Mouse (Mus musculus) forebrain, embryonic 13.5 days (tissue): ENCODE measurements around the gene Sim1. TPM values are rescaled to one million over a fixed set of nuclear protein-coding genes. Genes with fewer than 3 reads are reported as not detected.

Experiments used
- ATAC-seq: fragments of 200-750 bp; cut with Nextera tagmentation; 2 replicates; pipeline ENCODE4 v1.8.0; 2017
- H3K27ac ChIP-seq: fragments of 300-500 bp; sonication (generic); 2 replicates; pipeline ENCODE4 v1.5.1; 2015; ENCODE audit warnings: inconsistent platforms, mild to moderate bottlenecking, moderate library complexity
- H3K27me3 ChIP-seq: fragments of 300-500 bp; sonication (generic); 2 replicates; pipeline ENCODE4 v1.6.1; 2015; ENCODE audit warnings: mild to moderate bottlenecking, inconsistent platforms
- H3K36me3 ChIP-seq: fragments of 300-500 bp; sonication (generic); 2 replicates; pipeline ENCODE4 v1.6.1; 2015; ENCODE audit warnings: mild to moderate bottlenecking, inconsistent platforms; ENCODE audit not compliant: poor library complexity, severe bottlenecking
- H3K4me1 ChIP-seq: fragments of 300-500 bp; sonication (generic); 2 replicates; pipeline ENCODE4 v1.6.1; 2015; ENCODE audit warnings: inconsistent platforms
- H3K4me2 ChIP-seq: fragments of 300-500 bp; sonication (generic); 2 replicates; pipeline ENCODE4 v1.6.1; 2015; ENCODE audit warnings: inconsistent platforms, mild to moderate bottlenecking, moderate library complexity
- H3K4me3 ChIP-seq: fragments of 300-500 bp; sonication (generic); 2 replicates; pipeline ENCODE4 v1.5.1; 2015; ENCODE audit warnings: mild to moderate bottlenecking, inconsistent platforms
- H3K9ac ChIP-seq: fragments of 300-500 bp; sonication (generic); 2 replicates; pipeline ENCODE4 v1.6.1; 2015; ENCODE audit warnings: mild to moderate bottlenecking, inconsistent platforms
- H3K9me3 ChIP-seq: fragments of 300-500 bp; sonication (generic); replicated peaks from 2 replicates; pipeline ENCODE4 v1.6.1; 2016; ENCODE audit warnings: inconsistent platforms
- WGBS: fragments of 180-500 bp; shearing (Covaris S2); methylation state at CpG from one replicate; pipeline ENCODE4 v1.1.7; 2015; 5-methylcytosine and 5-hydroxymethylcytosine counted together
- polyA plus RNA-seq: library from polyadenylated mRNA; unstranded; fragments of >200 nt; fragmentation: Nextera tagmentation; extraction: Ambion mirVana; gene quantifications from 2 replicates; pipeline ENCODE4 v1.2.1, GENCODE M21; 2015

Gene Sim1
- polyA plus RNA-seq, 1 experiment from 2014 or later: 2.0 TPM

DNA sequence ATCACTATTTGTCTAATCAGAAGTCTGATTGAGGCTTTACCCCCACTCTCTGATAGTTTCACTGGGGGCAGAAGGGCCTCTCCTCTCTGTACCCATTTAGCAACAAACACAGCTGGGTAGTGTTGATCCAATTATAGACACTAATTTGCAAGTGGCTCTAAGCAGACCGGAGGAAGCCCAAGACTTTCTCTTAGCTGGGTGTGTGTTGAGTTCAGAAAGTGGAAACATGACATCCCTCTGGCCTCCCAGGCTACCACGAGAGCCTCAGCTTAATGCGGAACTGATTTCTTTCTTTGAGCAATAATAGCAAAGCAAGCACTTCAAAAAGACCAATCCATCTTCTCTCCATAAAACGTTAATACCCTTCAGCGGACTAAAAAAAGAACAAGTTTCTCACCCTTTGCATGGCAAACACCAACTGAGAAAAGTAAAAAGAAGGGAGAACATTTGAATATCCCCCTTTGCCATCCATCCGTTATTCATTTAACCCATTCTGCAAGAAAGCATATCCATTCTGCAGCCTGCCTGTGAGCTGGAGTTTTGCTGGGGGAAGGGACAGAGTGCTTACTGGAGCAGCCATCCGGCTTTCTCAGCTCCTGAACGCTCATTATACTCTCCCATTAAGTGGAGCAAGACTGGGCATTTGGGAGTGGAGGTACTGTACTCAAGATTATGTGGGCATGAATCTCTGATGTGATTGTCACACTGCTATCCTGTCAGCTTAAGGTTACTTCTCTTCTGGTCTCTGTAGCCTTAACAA is 117.0 kb downstream of the Sim1 start:
- peaks cover 24% of the 10 kb centered on the region for H3K4me1 ChIP-seq
- no peaks in the 10 kb centered on the region for H3K9me3 ChIP-seq
- peak; percentile 68 for ATAC-seq
- no peaks in the 10 kb centered on the region for H3K36me3 ChIP-seq
- no peak overlapping the region for H3K4me3 ChIP-seq
- H3K27ac ChIP-seq: no peak overlapping the region
- H3K4me2 ChIP-seq: peak overlapping the region; percentile 29; the same call in 1 of the 2 replicates
- H3K27me3 ChIP-seq: peaks cover 9% of the 10 kb centered on the region
- 2% methylated on average over 8 of the region's 8 CpGs for WGBS
- no peak overlapping the region for H3K9ac ChIP-seq

DNA sequence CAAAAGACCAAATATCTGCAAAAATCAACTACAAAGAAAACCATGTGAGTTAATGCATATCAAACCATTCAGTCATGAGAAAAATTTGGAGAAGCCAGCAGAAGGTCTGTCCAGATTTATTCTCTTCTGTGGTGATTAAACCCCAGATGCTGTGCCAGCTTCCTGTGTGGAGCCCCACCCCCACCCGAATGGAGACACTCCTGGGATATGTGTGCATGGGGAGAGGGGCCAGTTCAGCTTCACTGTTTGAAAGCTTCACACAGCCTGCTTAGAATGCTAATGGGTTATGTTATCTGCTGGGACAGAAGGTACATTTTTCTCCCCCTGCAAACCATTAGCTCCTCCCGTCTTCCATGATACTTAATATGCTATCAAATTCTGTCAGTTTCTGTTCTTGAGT is 120.3 kb downstream of the Sim1 start:
- ATAC-seq: peak; percentile 83
- Histone ChIP-seq H3K4me2 (no peak overlapping the region), H3K4me3 (no peak overlapping the region), H3K9ac (no peak overlapping the region), H3K36me3 (no peaks in the 10 kb centered on the region), H3K4me1 (peaks cover 17% of the 10 kb centered on the region), H3K27me3 (peaks cover 4% of the 10 kb centered on the region), H3K9me3 (no peaks in the 10 kb centered on the region), H3K27ac (peak overlapping the region; percentile 44; the same call in 1 of the 2 replicates)
- WGBS: 39% methylated on average over 2 of the region's 2 CpGs

DNA sequence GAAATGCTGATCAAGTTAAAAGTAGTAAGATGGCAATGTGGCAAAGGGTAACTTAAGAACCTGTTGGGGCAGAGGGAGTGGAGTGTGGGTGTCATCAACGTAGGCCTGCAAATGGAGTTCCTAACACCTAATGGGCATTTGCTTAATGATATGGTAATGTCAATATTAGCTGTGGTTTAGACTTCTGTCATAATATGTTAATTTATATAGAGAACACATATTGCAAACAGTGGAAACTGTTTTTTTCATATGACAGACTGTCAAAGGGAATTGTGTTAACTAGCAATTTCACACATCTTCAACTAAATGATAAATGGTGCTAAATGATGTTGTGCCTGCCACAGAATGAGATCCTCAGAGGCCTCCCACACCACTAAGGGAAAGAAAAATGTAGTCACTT is 120.8 kb downstream of the Sim1 start:
- Histone ChIP-seq H3K9me3 (no peaks in the 10 kb centered on the region), H3K4me3 (no peak overlapping the region), H3K36me3 (no peaks in the 10 kb centered on the region), H3K4me2 (no peak overlapping the region), H3K27ac (peak overlapping the region; percentile 44; the same call in 1 of the 2 replicates), H3K4me1 (peaks cover 17% of the 10 kb centered on the region), H3K9ac (no peak overlapping the region), H3K27me3 (no peaks in the 10 kb centered on the region)
- 69% methylated on average over 1 of the region's 1 CpGs for WGBS
- ATAC-seq: peak; percentile 64

DNA sequence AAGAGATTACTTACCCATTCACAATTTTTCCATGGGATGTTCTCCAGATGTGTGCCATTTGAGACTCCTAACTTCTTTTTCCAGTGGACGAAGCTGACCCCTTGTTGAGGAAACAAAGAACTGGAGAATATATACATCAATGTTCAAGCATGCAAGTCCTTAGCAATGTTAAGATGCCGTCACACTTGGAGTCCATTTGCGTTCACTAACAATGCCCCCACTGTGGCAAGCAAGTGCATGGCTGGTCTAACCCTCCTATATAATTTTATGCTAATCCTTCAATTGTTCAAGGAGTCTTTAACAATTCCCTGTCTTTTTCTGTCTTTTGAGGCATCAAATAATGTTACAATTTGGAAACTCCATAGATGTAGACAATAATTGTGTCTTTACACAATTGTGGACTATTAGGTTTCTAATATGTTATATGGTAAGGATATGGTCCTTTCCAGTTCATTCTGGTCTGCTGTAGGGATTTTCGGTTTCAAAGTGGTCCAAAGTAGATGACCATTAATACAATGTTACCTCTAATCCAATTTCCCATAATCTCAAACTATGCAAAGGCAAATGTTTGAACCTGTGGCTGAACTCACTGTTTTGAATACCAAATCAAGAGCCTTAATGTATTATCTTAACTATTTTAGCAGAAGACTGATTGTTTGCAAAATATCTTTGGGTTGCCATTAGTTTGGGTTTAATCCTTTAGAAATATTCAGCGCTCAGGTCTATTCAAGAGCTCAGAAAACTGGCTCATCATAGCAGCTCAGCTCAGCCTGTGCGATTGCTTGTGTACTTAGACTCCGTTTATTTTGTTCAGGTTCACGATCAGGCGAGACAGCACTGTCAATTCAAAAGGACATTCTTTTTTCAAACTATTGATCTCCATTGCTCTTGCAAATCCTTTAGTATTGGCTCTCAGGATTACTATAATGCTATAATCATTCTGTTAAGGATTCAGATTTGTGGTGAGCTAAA is 129.0 kb downstream of the Sim1 start:
- Histone ChIP-seq H3K4me3 (no peak overlapping the region), H3K9me3 (no peaks in the 10 kb centered on the region), H3K27me3 (no peaks in the 10 kb centered on the region), H3K27ac (no peak overlapping the region), H3K36me3 (no peaks in the 10 kb centered on the region), H3K9ac (no peak overlapping the region), H3K4me1 (no peaks in the 10 kb centered on the region), H3K4me2 (no peak overlapping the region)
- WGBS: 38% methylated on average over 9 of the region's 9 CpGs
- ATAC-seq: no peak
